Mouse (Mus musculus) stomach, postnatal 0 days (tissue): ENCODE data around the gene Pilra. TPM values are rescaled to one million over a fixed set of nuclear protein-coding genes. Genes with fewer than 3 reads are reported as not detected.

Experiments
- ATAC-seq: fragments of 200-750 bp; cut with Nextera tagmentation; 2 replicates; pipeline ENCODE4 v1.8.0; 2017; ENCODE audit not compliant: low FRiP score, low TSS enrichment
- DNase-seq: peaks from one replicate; pipeline ENCODE4 v3.0.0-alpha.2; 2016; ENCODE audit warnings: low spot score
- H3K27ac ChIP-seq: fragments of 300-500 bp; sonication (generic); replicated peaks from 2 replicates; pipeline ENCODE4 v1.5.1; 2014; ENCODE audit warnings: mild to moderate bottlenecking, control low read depth
- H3K27me3 ChIP-seq: fragments of 300-500 bp; sonication (generic); 2 replicates; pipeline ENCODE4 v1.6.1; 2014; ENCODE audit warnings: low read length; ENCODE audit not compliant: control insufficient read depth, insufficient read depth
- H3K36me3 ChIP-seq: fragments of 300-500 bp; sonication (generic); 2 replicates; pipeline ENCODE4 v1.6.1; 2014; ENCODE audit warnings: low read length, mixed read lengths; ENCODE audit not compliant: control insufficient read depth, insufficient read depth
- H3K4me1 ChIP-seq: fragments of 300-500 bp; sonication (generic); replicated peaks from 2 replicates; pipeline ENCODE4 v1.6.1; 2014; ENCODE audit warnings: antibody characterized with exemption; ENCODE audit not compliant: control insufficient read depth, insufficient read depth
- H3K4me2 ChIP-seq: fragments of 300-500 bp; sonication (generic); replicated peaks from 2 replicates; pipeline ENCODE4 v1.6.1; 2014; ENCODE audit warnings: low read depth, mild to moderate bottlenecking, control low read depth, moderate library complexity
- H3K4me3 ChIP-seq: fragments of 300-500 bp; sonication (generic); 2 replicates; pipeline ENCODE4 v1.5.1; 2014; ENCODE audit warnings: low read depth, low read length, control low read depth
- H3K9ac ChIP-seq: fragments of 300-500 bp; sonication (generic); 2 replicates; pipeline ENCODE4 v1.6.1; 2014; ENCODE audit warnings: mild to moderate bottlenecking, low read length, control low read depth, mixed read lengths
- H3K9me3 ChIP-seq: fragments of 300-500 bp; sonication (generic); 2 replicates; pipeline ENCODE4 v1.6.1; 2016; ENCODE audit warnings: low read length; ENCODE audit not compliant: control insufficient read depth
- CTCF ChIP-seq: IDR thresholded peaks from 2 replicates; pipeline ENCODE4 v1.5.1; 2016; ENCODE audit warnings: antibody characterized with exemption, low read depth, mild to moderate bottlenecking, moderate library complexity
- EP300 ChIP-seq: optimal IDR thresholded peaks from 2 replicates; pipeline ENCODE3; 2016; ENCODE audit warnings: antibody characterized with exemption
- WGBS: fragments of 180-500 bp; shearing (Covaris S2); extraction: QIAGEN DNeasy Blood & Tissue Kit; methylation state at CpG from one replicate; pipeline ENCODE4 v1.1.7; 2014; 5-methylcytosine and 5-hydroxymethylcytosine counted together
- polyA plus RNA-seq: library from polyadenylated mRNA; unstranded; fragments of >200 nt; fragmentation: Nextera tagmentation; extraction: Ambion mirVana; gene quantifications from 2 replicates; pipeline ENCODE4 v1.2.1, GENCODE M21; 2015

Pilra gene
- polyA plus RNA-seq, 1 experiment from 2014 or later: 0.64 TPM

DNA sequence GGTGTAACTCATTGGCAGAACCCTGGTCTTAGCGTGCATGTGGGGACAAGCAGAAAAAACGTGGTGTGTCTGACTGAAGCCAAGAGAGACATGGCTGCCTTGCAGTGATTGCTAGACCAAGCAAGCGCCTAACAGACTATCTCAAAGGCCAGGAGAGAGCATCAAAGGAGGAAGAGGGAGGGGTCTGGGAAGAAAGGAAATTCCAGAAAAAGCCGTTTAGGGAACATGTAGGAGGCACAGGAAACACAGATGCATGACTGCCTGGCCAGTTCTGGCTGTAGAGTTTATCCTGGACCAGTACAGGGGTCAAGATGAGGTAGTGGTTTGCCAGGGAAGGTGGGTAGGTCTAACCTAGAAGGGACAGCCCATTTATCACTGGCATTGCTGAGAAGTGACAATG lies 2.6 kb downstream of the Pilra start:
- Histone ChIP-seq H3K4me2 (no peak overlapping the region), H3K9me3 (no peaks in the 10 kb centered on the region), H3K27me3 (no peaks in the 10 kb centered on the region), H3K27ac (no peak overlapping the region), H3K9ac (no peak overlapping the region), H3K36me3 (no peaks in the 10 kb centered on the region), H3K4me3 (no peak overlapping the region), H3K4me1 (no peaks in the 10 kb centered on the region)
- no peak for ATAC-seq
- TF ChIP-seq CTCF (no peak), EP300 (no peak)
- no peak for DNase-seq
- WGBS: 48% methylated on average over 4 of the region's 4 CpGs

GRCm38 (mm10) chr5:137831506-137831905 lies 4.6 kb downstream of the Pilra start:
- H3K27me3 ChIP-seq: no peaks in the 10 kb centered on the region
- H3K9me3 ChIP-seq: no peaks in the 10 kb centered on the region
- 74% methylated on average over 6 of the region's 6 CpGs for WGBS
- DNase-seq: no peak
- TF ChIP-seq CTCF (no peak), EP300 (no peak)
- no peaks in the 10 kb centered on the region for H3K36me3 ChIP-seq
- no peak overlapping the region for H3K4me2 ChIP-seq
- H3K4me1 ChIP-seq: no peaks in the 10 kb centered on the region
- no peak overlapping the region for H3K4me3 ChIP-seq
- ATAC-seq: no peak
- no peak overlapping the region for H3K27ac ChIP-seq
- no peak overlapping the region for H3K9ac ChIP-seq

GRCm38 (mm10) chr5:137831106-137831505 lies 5.0 kb downstream of the Pilra start:
- WGBS: 81% methylated on average over 4 of the region's 4 CpGs
- no peaks in the 10 kb centered on the region for H3K36me3 ChIP-seq
- no peaks in the 10 kb centered on the region for H3K27me3 ChIP-seq
- no peak overlapping the region for H3K4me3 ChIP-seq
- DNase-seq (no peak), ATAC-seq (no peak)
- H3K9ac ChIP-seq: no peak overlapping the region
- TF ChIP-seq CTCF: no peak
- TF ChIP-seq EP300: no peak
- no peak overlapping the region for H3K4me2 ChIP-seq
- no peaks in the 10 kb centered on the region for H3K9me3 ChIP-seq
- no peaks in the 10 kb centered on the region for H3K4me1 ChIP-seq
- no peak overlapping the region for H3K27ac ChIP-seq

DNA sequence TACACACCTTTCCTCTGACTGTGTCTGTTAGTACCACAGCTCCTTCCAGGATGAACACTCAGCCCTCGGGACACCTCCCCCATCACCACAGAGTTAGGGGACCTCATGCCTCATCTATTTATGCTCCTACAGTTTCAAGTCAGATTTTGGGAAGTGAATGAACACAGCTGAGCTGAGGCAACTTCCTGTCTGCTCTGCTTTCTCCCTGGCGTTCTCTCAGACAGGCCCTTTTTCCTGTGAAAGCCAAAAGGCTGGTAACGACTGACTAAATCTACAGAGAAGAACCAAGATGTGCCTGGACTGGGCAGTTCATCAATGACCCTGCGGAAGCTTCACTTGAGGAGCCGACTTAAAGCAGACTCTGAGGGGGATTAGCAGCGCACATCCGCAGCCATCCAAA lies 5.8 kb downstream of the Pilra start:
- 69% methylated on average over 7 of the region's 7 CpGs for WGBS
- no peak overlapping the region for H3K4me2 ChIP-seq
- DNase-seq (no peak), ATAC-seq (no peak)
- TF ChIP-seq EP300: no peak
- no peak for TF ChIP-seq CTCF
- no peak overlapping the region for H3K9ac ChIP-seq
- H3K4me3 ChIP-seq: no peak overlapping the region
- H3K27me3 ChIP-seq: no peaks in the 10 kb centered on the region
- H3K4me1 ChIP-seq: no peaks in the 10 kb centered on the region
- H3K36me3 ChIP-seq: no peaks in the 10 kb centered on the region
- H3K9me3 ChIP-seq: no peaks in the 10 kb centered on the region
- no peak overlapping the region for H3K27ac ChIP-seq

DNA sequence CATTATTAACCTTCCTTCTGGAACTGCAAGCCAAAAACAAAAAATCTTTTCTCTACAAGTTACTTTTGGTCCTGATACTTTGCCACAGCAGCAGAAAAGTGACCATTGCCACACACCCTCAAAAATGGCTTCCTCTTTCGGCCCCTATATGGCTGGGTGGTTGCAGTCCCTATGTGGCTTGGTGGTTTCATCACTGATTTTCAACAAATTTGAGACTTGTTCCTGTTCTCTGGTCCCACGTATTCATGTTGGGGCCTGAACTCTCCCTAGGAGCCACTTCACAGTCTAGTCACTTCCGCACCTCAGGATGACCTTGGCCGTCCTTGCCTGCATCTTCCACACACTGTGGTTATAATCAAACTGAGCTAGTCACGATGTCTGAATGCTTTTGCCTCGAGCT lies 7.4 kb downstream of the Pilra start:
- no peak for TF ChIP-seq CTCF
- no peak for TF ChIP-seq EP300

DNA sequence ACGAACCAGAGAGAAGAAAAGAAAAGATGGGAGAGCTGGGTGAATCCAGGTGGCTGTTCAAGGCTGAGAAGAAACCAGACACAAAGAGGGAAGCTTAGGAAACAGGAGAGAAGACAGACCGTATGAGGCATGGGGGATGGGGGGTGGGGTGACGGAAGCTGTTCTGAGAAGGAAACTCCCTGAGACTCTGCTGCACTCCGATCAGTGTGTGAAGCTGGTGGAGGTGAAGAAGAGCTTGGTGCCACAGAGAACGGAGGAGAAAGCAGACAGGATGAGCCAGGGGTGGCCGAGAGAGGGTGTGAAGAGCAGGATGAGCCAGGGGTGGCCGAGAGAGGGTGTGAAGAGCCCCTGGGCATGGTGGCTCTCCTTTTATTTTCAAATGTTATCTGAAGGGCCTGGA lies 9.7 kb downstream of the Pilra start:
- H3K4me1 ChIP-seq: no peaks in the 10 kb centered on the region
- ATAC-seq: no peak
- WGBS: 47% methylated on average over 7 of the region's 7 CpGs
- no peaks in the 10 kb centered on the region for H3K36me3 ChIP-seq
- H3K9ac ChIP-seq: no peak overlapping the region
- DNase-seq: no peak
- no peak overlapping the region for H3K4me3 ChIP-seq
- H3K9me3 ChIP-seq: no peaks in the 10 kb centered on the region
- no peak overlapping the region for H3K4me2 ChIP-seq
- TF ChIP-seq CTCF (no peak), EP300 (no peak)
- no peaks in the 10 kb centered on the region for H3K27me3 ChIP-seq
- H3K27ac ChIP-seq: no peak overlapping the region

More for the DNA sequence above, 7.4 kb downstream of the Pilra start:
- Histone ChIP-seq H3K9me3 (no peaks in the 10 kb centered on the region), H3K4me2 (no peak overlapping the region), H3K27ac (no peak overlapping the region), H3K4me1 (no peaks in the 10 kb centered on the region), H3K4me3 (no peak overlapping the region), H3K9ac (no peak overlapping the region), H3K27me3 (no peaks in the 10 kb centered on the region), H3K36me3 (no peaks in the 10 kb centered on the region)
- ATAC-seq (no peak), DNase-seq (no peak)
- 83% methylated on average over 6 of the region's 6 CpGs for WGBS
